Mouse (Mus musculus) embryonic fibroblast, embryonic 13.5 days (primary cell): ENCODE measurements around the gene Iqcc. TPM values are rescaled to one million over a fixed set of nuclear protein-coding genes. Genes with fewer than 3 reads are reported as not detected.

Experiments
- H3K27ac ChIP-seq: 2 replicates; pipeline ENCODE4 v1.5.1; 2012; ENCODE audit warnings: low read length, control low read depth, inconsistent platforms; ENCODE audit not compliant: insufficient read depth
- H3K4me1 ChIP-seq: 2 replicates; pipeline ENCODE4 v1.6.1; 2011; ENCODE audit warnings: low read length; ENCODE audit not compliant: control insufficient read depth, insufficient read depth
- H3K4me3 ChIP-seq: 2 replicates; pipeline ENCODE4 v1.5.1; 2011; ENCODE audit warnings: mild to moderate bottlenecking, control low read depth, low read length; ENCODE audit not compliant: insufficient read depth
- CTCF ChIP-seq: IDR thresholded peaks from 2 replicates; pipeline ENCODE4 v1.5.1; 2011; ENCODE audit warnings: mild to moderate bottlenecking, control low read depth, low read length, moderate library complexity, borderline replicate concordance; ENCODE audit not compliant: insufficient read depth
- POLR2A ChIP-seq: IDR thresholded peaks from 2 replicates; pipeline ENCODE4 v1.6.1; 2011; ENCODE audit warnings: low read depth, mild to moderate bottlenecking, control low read depth, low read length, moderate library complexity
- polyA plus RNA-seq: library from polyadenylated mRNA; stranded (reverse); fragments of >200 nt; gene quantifications from 2 replicates; pipeline ENCODE4 v1.2.4, GENCODE M21; 2011; ENCODE audit warnings: low read depth; ENCODE audit not compliant: missing spikeins, insufficient read length

Gene Iqcc
- 19.5 TPM in 2 replicates for polyA plus RNA-seq

GRCm38 (mm10) chr4:129618786-129619691, at the start of gene Iqcc:
TSS of gene Iqcc (minus strand) at chr4:129619099.
- H3K27ac ChIP-seq = peak within 1 kb of the TSS; percentile 19
- no peak for TF ChIP-seq CTCF
- TF ChIP-seq POLR2A = peak; percentile 99
- H3K4me3 ChIP-seq = peak within 1 kb of the TSS; percentile 60
- peaks cover 2% of the 10 kb centered on the region; the same call in 1 of the 2 replicates for H3K4me1 ChIP-seq

GRCm38 (mm10) chr4:129662255-129662813, 43.4 kb upstream of the Iqcc start:
- TF ChIP-seq POLR2A = no peak
- TF ChIP-seq CTCF = no peak
- Histone ChIP-seq H3K27ac (no peak overlapping the region), H3K4me3 (no peak overlapping the region), H3K4me1 (no peaks in the 10 kb centered on the region; the same call in 1 of the 2 replicates)

GRCm38 (mm10) chr4:129661584-129661983, 42.7 kb upstream of the Iqcc start:
- H3K27ac ChIP-seq = no peak overlapping the region
- no peak overlapping the region for H3K4me3 ChIP-seq
- no peaks in the 10 kb centered on the region; the same call in 1 of the 2 replicates for H3K4me1 ChIP-seq
- TF ChIP-seq POLR2A (no peak), CTCF (no peak)

- TF ChIP-seq POLR2A = no peak
- no peak for TF ChIP-seq CTCF
- Histone ChIP-seq H3K4me3 (no peak overlapping the region), H3K27ac (no peak overlapping the region), H3K4me1 (no peaks in the 10 kb centered on the region)
These were observed 35.9 kb upstream of the Iqcc start for GRCm38 (mm10) chr4:129654770-129655169.

GRCm38 (mm10) chr4:129650359-129650758, 31.5 kb upstream of the Iqcc start:
- TF ChIP-seq CTCF (no peak), POLR2A (no peak)
- H3K27ac ChIP-seq = no peak overlapping the region
- no peak overlapping the region for H3K4me3 ChIP-seq
- H3K4me1 ChIP-seq = no peaks in the 10 kb centered on the region

- TF ChIP-seq CTCF (no peak), POLR2A (no peak)
- no peak overlapping the region for H3K4me3 ChIP-seq
- H3K4me1 ChIP-seq = no peaks in the 10 kb centered on the region
- H3K27ac ChIP-seq = no peak overlapping the region
These were observed 29.8 kb upstream of the Iqcc start for GRCm38 (mm10) chr4:129648656-129649055.

GRCm38 (mm10) chr4:129645204-129645603, 26.3 kb upstream of the Iqcc start:
- no peak for TF ChIP-seq CTCF
- no peak for TF ChIP-seq POLR2A
- Histone ChIP-seq H3K4me1 (no peaks in the 10 kb centered on the region), H3K4me3 (no peak overlapping the region), H3K27ac (no peak overlapping the region)

- Histone ChIP-seq H3K4me1 (no peaks in the 10 kb centered on the region), H3K4me3 (no peak overlapping the region; the same call in 1 of the 2 replicates), H3K27ac (peak overlapping the region; percentile 28; the same call in 1 of the 2 replicates)
- TF ChIP-seq POLR2A = no peak
- no peak for TF ChIP-seq CTCF
These were observed 22.9 kb upstream of the Iqcc start for GRCm38 (mm10) chr4:129641756-129642155.

- H3K27ac ChIP-seq = peak within 1 kb of the TSS; percentile 93
- TF ChIP-seq CTCF = no peak
- peak; percentile 64 for TF ChIP-seq POLR2A
- peak within 1 kb of the TSS; percentile 70 for H3K4me3 ChIP-seq
- H3K4me1 ChIP-seq = no peaks in the 10 kb centered on the region
These were observed 22.0 kb upstream of the Iqcc start, which contains the start of gene Txlna for GRCm38 (mm10) chr4:129640638-129641467. TSS of gene Txlna (minus strand) at chr4:129641065.
